Mouse (Mus musculus): Measurements from ENCODE around the gene Xxylt1. TPM values are rescaled to one million over a fixed set of nuclear protein-coding genes. Genes with fewer than 3 reads are reported as not detected.

The Xxylt1 gene
- total and polyA plus RNA-seq, 3 experiments: 12.8 to 164 (median 26.6) TPM

GRCm38 (mm10) chr16:31050701-31051100 lies 30.5 kb downstream of the Xxylt1 start:
- no peak for TF ChIP-seq CTCF (IDR thresholded peaks at IDR 0.05 in 2 of 3, conservative IDR thresholded peaks at IDR 0.05 in 1 of 3; ENCODE audit: control insufficient read depth in 1 of 3, insufficient read depth in 1 of 3, low read depth in 2 of 3, low read length in 3 of 3, poor library complexity in 1 of 3, severe bottlenecking in 1 of 3)
- no peak for TF ChIP-seq GABPA (IDR thresholded peaks at IDR 0.05; ENCODE audit: low read depth, low read length)
- no peak for TF ChIP-seq E2F4 (IDR thresholded peaks at IDR 0.05; ENCODE audit: borderline replicate concordance, low read depth, low read length)
- no peak for TF ChIP-seq GATA1 (IDR thresholded peaks at IDR 0.05; ENCODE audit: low read depth, low read length)
- no peak for TF ChIP-seq TBP (IDR thresholded peaks at IDR 0.05; ENCODE audit: low read depth, low read length)
- TF ChIP-seq TAL1 (IDR thresholded peaks at IDR 0.05; ENCODE audit: low read length): no peak
- TF ChIP-seq MYC (IDR thresholded peaks at IDR 0.05; ENCODE audit: low read depth, low read length): no peak
- TF ChIP-seq BHLHE40 (IDR thresholded peaks at IDR 0.05; ENCODE audit: borderline replicate concordance, low read depth, low read length): no peak
- no peak for TF ChIP-seq POLR2A (IDR thresholded peaks at IDR 0.05; ENCODE audit: control insufficient read depth in 1 of 2, insufficient read depth in 1 of 2, low read depth in 1 of 2, low read length in 2 of 2, poor library complexity in 1 of 2)
- no peak for TF ChIP-seq RAD21 (IDR thresholded peaks at IDR 0.05; ENCODE audit: low read depth, low read length)
- TF ChIP-seq ZKSCAN1 (IDR thresholded peaks at IDR 0.05; ENCODE audit: low read depth, low read length): no peak
- no peak for TF ChIP-seq EP300 (IDR thresholded peaks at IDR 0.05; ENCODE audit: low read depth in 1 of 2, low read length in 2 of 2)
- no peak for TF ChIP-seq SIN3A (IDR thresholded peaks at IDR 0.05; ENCODE audit: low read length)
- TF ChIP-seq NRF1 (IDR thresholded peaks at IDR 0.05; ENCODE audit: insufficient read depth, low read depth, low read length, poor library complexity, severe bottlenecking): no peak
- no peak for TF ChIP-seq MAX (IDR thresholded peaks at IDR 0.05; ENCODE audit: low read length)
- TF ChIP-seq POLR2AphosphoS5 (IDR thresholded peaks at IDR 0.05; ENCODE audit: borderline replicate concordance, low read depth, low read length): no peak
- TF ChIP-seq ZNF384 (IDR thresholded peaks at IDR 0.05; ENCODE audit: low read depth, low read length): no peak
- no peaks in the 10 kb centered on the region for H3K36me3 ChIP-seq (ENCODE audit: control insufficient read depth in 1 of 2, insufficient read depth in 2 of 2, low read length in 2 of 2)
- no peak overlapping the region for H3K27ac ChIP-seq (ENCODE audit: control insufficient read depth, low read depth, low read length)
- no peak for DNase-seq (ENCODE audit: low read depth, low spot score)
- H3K4me3 ChIP-seq (ENCODE audit: control insufficient read depth in 1 of 2, insufficient read depth in 1 of 2, low read depth in 2 of 2, low read length in 2 of 2): no peak overlapping the region
- H3K9me3 ChIP-seq (replicated peaks; ENCODE audit: insufficient read depth, low read length): no peaks in the 10 kb centered on the region
- no peaks in the 10 kb centered on the region for H3K27me3 ChIP-seq (ENCODE audit: control insufficient read depth in 1 of 2, insufficient read depth in 2 of 2, low read length in 2 of 2)
- H3K4me1 ChIP-seq (ENCODE audit: control insufficient read depth in 1 of 2, insufficient read depth in 2 of 2, low read length in 2 of 2): no peaks in the 10 kb centered on the region
- H3K79me2 ChIP-seq (ENCODE audit: control insufficient read depth, insufficient read depth, low read length, poor library complexity): no peaks in the 10 kb centered on the region
- H3K9ac ChIP-seq (ENCODE audit: control insufficient read depth, low read depth, low read length, poor library complexity, severe bottlenecking): no peak overlapping the region

GRCm38 (mm10) chr16:31048194-31048593 lies 33.0 kb downstream of the Xxylt1 start:
- no peaks in the 10 kb centered on the region for H3K4me1 ChIP-seq (ENCODE audit: control insufficient read depth in 1 of 2, insufficient read depth in 2 of 2, low read length in 2 of 2)
- no peaks in the 10 kb centered on the region for H3K36me3 ChIP-seq (ENCODE audit: control insufficient read depth in 1 of 2, insufficient read depth in 2 of 2, low read length in 2 of 2)
- H3K9me3 ChIP-seq (replicated peaks; ENCODE audit: insufficient read depth, low read length): no peaks in the 10 kb centered on the region

More at GRCm38 (mm10) chr16:31048194-31048593, 33.0 kb downstream of the Xxylt1 start:
- Histone ChIP-seq H3K79me2 (ENCODE audit: control insufficient read depth, insufficient read depth, low read length, poor library complexity) (no peaks in the 10 kb centered on the region), H3K27ac (ENCODE audit: control insufficient read depth, low read depth, low read length) (no peak overlapping the region), H3K4me3 (ENCODE audit: control insufficient read depth in 1 of 2, insufficient read depth in 1 of 2, low read depth in 2 of 2, low read length in 2 of 2) (no peak overlapping the region), H3K27me3 (ENCODE audit: control insufficient read depth in 1 of 2, insufficient read depth in 2 of 2, low read length in 2 of 2) (no peaks in the 10 kb centered on the region), H3K9ac (ENCODE audit: control insufficient read depth, low read depth, low read length, poor library complexity, severe bottlenecking) (no peak overlapping the region)
- TF ChIP-seq ETS1 (IDR thresholded peaks at IDR 0.05; ENCODE audit: low read depth, low read length) (no peak), UBTF (IDR thresholded peaks at IDR 0.05; ENCODE audit: borderline replicate concordance, insufficient read depth, low read depth, low read length) (no peak), MYC (IDR thresholded peaks at IDR 0.05; ENCODE audit: low read depth, low read length) (no peak), MAX (IDR thresholded peaks at IDR 0.05; ENCODE audit: low read length) (no peak), ELF1 (IDR thresholded peaks at IDR 0.05; ENCODE audit: low read depth, low read length) (no peak), POLR2AphosphoS2 (IDR thresholded peaks at IDR 0.05; ENCODE audit: low read length) (no peak), TAL1 (IDR thresholded peaks at IDR 0.05; ENCODE audit: low read length) (no peak), NELFE (IDR thresholded peaks at IDR 0.05; ENCODE audit: low read depth, low read length) (no peak), MAZ (IDR thresholded peaks at IDR 0.05; ENCODE audit: low read depth, low read length) (no peak), MAFK (IDR thresholded peaks at IDR 0.05; ENCODE audit: borderline replicate concordance, low read depth, low read length) (no peak), ZNF384 (IDR thresholded peaks at IDR 0.05; ENCODE audit: low read depth, low read length) (no peak), BHLHE40 (IDR thresholded peaks at IDR 0.05; ENCODE audit: borderline replicate concordance, low read depth, low read length) (no peak), TBP (IDR thresholded peaks at IDR 0.05; ENCODE audit: low read depth, low read length) (no peak), MEF2A (IDR thresholded peaks at IDR 0.05; ENCODE audit: extremely low read depth, insufficient replicate concordance, low read depth, low read length, poor library complexity, severe bottlenecking) (no peak), EP300 (IDR thresholded peaks at IDR 0.05; ENCODE audit: low read depth in 1 of 2, low read length in 2 of 2) (no peak), RAD21 (IDR thresholded peaks at IDR 0.05; ENCODE audit: low read depth, low read length) (no peak), RCOR1 (IDR thresholded peaks at IDR 0.05; ENCODE audit: low read depth, low read length) (no peak), SMC3 (IDR thresholded peaks at IDR 0.05; ENCODE audit: low read depth, low read length) (no peak), KAT2A (conservative IDR thresholded peaks at IDR 0.05; ENCODE audit: low read depth, low read length) (no peak), GATA1 (IDR thresholded peaks at IDR 0.05; ENCODE audit: low read depth, low read length) (no peak)
- DNase-seq (ENCODE audit: low read depth, low spot score): no peak

All from MEL (cell line).